Mouse (Mus musculus) embryo, embryonic 10.5 days (tissue): ENCODE results near the gene Syk.

Source experiments
- DNase-seq: peaks from one replicate; pipeline ENCODE4 v3.0.0-alpha.2; 2015; ENCODE audit warnings: low spot score

Syk gene

DNA sequence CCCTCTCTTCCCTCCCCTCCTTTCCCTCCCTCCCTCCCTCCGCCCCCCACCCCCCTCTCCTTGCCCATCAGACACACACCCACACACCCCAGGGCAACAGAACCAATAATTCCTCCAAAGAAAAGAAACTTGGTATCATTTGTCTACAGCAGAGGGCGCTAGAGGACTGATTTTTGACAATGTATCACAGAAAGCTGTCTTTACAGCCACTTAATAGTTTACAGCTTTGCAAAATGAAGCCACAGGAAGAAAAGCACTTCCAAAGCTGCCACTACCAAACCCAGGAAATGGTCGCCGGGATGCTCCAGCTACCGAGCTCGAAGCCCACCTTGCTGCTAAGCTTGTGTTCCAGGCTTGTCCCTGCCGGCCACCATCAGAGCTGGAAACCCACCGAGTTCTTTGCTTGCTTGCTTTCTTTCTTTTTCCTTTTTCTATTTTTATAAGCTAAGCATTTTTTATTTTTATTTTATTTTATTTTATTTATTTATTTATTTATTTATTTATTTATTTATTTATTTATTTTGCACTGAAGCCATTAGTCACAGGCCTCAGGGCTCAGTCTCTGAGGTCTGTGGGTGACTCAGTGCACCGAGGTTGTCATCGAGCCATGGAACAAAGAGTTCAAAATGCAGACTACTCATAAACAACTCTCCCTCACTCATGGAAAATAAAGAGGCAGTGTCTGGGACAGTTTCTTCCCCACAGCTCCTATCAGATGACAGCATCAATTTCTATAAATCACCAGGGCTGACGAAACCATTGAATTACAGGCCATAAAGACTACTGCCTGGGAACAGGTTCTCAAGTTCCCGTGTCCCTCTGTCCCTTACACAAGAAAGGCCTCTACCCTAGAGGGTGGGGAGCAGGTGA lies 68.6 kb downstream of the Syk start:
- DNase-seq = peak; percentile 91

GRCm38 (mm10) chr13:52652253-52652628 lies 69.3 kb downstream of the Syk start:
- no peak for DNase-seq

GRCm38 (mm10) chr13:52654081-52654829 lies 71.3 kb downstream of the Syk start:
- DNase-seq = no peak

DNA sequence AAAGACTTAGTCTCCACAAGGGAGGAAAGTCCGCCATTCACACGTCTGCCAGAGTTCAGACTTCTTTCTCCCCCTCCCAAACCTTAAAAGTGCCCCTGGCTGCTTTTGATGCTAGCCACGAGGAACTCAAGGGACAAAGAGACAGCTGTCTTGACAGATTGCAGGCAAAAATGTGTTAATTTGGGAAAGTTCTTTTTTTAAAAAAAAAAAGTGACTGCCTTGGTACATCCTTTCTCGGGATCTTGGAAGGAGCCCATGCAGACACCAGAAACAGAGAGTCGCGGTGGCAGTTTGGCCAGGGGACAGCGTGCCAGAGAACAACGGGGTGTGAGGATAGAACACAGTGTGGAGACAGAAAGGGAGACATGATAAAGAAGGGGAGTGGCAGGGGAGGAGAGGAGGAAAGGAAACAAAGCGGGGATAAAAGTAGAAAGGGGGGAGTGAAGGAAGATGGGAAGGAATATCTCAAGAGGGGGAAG lies 71.9 kb downstream of the Syk start:
- no peak for DNase-seq

DNA sequence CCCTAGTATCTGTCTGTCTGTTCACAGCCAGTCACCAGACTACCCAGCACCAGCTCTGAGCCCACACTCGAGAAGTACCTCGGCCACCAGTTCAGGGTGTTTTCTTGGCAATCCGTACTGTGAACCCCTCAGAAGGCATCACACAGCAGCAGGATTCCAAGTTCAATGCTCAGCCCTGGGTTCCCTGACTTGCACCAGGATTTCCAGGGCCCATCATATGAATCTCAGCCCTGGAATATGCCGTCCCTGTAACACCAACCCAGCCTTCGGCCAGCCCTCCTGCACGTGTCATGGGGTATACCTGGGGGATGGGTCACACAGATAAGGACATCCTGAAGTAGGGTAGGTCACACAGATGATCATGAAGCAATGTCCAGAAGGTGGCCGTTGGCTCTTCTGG lies 75.0 kb downstream of the Syk start:
- DNase-seq = no peak

DNA sequence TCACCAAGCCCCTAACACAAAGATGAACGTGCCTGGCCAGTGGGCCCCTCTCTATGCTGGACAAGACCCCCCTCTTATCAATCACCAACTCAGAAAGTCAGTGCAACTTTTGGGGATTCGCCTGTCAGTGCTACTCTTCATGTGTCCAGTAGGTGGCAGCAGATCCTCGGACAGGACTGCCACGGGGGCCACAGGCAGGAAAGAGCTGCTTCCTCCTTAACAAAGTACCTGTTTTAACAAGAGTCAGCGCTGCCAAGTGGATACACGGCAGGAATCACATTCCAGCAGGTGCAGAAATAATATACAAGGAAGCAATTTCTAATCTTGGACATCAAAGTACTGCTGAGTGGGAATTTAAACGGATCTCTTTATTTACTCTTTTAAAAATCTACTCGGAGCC lies 75.5 kb downstream of the Syk start:
- DNase-seq = peak; percentile 79

- DNase-seq = no peak
These were observed 76.2 kb downstream of the Syk start for GRCm38 (mm10) chr13:52659171-52659665.

DNA sequence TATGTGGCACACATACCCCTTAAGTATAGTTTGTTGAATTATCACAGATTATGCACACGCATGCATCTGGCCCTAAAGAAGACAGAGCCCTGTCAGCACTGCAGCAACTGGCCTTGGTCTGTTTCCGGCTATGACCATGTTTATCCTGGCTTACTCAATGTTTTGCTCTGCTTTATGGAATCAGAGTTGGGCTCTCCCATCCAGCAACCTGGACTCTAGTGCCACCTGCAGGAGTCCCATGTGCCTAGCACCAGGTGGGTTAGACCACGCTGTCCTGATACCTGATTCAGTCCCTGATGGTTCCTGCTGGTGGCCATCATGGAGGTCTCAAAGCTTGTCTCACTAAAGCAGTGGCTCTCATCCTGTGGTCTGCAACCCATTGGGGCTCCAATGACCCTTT lies 86.9 kb downstream of the Syk start:
- DNase-seq = no peak

- no peak for DNase-seq
These were observed 90.3 kb downstream of the Syk start for GRCm38 (mm10) chr13:52673272-52673671.

- no peak for DNase-seq
These were observed 90.9 kb downstream of the Syk start for GRCm38 (mm10) chr13:52673856-52674255.

- DNase-seq = no peak
These were observed 91.9 kb downstream of the Syk start for GRCm38 (mm10) chr13:52674839-52675238.

- no peak for DNase-seq
These were observed 92.7 kb downstream of the Syk start for GRCm38 (mm10) chr13:52675526-52676294.

DNA sequence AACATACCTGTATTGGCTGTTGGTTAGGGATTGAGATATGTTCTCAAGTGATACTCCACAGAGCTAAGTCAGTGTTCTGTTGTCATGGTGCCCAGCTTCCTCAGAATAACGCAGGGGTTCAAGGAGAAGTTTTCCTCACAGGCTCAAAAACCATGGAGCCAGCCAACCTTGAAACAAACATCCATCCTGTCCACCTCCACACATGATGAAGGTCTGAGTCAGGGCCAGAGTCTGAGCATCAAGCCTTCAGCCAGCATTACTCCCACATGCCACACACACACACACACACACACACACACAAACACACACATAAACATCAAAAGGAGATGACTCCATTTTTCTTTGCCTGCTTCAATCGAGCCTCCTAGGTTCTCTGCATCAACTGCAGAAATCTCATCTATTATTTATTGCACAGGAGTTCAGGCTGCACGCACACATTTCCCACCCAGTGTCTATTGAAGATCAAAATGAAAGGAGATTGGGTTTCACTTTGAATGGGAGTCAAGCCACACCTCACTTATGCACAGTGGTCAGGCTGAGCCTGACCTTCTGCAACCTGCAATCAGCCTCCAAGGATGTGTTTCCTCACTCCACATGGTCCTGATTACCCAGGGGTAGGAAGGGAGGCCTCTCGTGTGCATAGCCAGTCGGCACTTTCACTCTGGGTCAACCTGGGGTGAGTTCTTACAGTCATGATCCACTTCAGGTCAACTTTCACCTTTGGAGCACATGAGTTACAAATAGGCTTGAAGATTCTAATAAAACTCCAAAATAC lies 93.9 kb downstream of the Syk start:
- peak; percentile 50 for DNase-seq

DNA sequence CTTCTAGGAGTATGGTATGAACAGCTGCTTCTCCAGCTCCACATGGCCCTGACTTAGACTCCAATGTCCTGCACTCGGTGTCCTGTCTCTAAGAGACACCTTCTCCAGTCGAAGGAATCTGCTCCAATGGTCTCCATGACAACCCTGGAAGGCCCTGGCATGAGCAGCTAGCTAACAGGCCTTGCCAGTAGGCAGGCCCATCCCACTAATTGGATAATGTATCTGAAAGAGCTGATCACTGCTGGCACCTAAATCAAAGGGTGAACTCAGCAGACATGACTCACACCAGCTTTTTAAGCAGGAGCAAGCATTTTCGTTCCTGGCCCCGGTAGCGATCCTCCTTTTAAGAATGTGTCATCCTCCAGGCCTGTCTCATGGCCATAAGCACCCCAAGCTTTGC lies 96.9 kb downstream of the Syk start:
- DNase-seq = no peak

DNA sequence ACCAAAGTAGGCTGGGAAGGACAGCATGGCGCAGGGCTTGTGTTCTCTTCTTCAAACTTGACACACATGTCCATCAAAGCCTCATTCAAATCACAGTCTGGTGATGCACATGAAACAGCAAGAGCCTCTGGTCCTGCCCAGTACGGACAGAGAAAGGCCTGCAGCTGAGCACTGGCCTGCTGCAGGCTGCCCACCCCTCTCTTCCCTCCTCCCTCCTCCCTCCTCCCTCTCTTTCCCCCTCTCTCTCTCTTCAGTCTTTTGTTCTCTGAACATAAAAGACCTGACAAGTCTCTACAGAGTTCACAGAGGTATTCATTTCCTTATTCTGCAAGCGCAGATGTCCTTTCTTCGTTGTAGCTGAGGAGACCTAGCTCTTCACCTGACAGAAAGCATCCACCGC lies 99.1 kb downstream of the Syk start:
- DNase-seq = peak; percentile 38

DNA sequence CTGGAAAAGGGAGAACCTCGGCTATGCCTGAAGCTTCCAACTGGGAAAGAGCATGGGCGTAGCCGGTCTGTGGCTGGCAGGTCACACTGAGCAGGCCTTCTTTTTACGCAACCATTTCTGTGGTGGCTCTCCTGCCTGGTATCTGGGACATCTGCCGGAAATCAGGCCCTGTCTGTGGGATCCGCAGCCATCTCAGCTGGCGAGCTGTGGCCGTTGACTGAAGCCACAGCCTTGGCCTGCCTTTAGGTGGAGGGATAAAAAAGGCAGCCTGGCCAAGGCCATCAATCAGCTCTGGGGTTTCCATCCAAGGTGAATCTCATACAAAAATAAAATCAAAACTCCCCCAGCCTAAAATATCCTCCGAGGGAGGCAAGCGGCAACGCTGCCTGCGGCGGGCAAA lies 107.5 kb downstream of the Syk start:
- no peak for DNase-seq

- no peak for DNase-seq
These were observed 109.3 kb downstream of the Syk start for GRCm38 (mm10) chr13:52692311-52692710.

DNA sequence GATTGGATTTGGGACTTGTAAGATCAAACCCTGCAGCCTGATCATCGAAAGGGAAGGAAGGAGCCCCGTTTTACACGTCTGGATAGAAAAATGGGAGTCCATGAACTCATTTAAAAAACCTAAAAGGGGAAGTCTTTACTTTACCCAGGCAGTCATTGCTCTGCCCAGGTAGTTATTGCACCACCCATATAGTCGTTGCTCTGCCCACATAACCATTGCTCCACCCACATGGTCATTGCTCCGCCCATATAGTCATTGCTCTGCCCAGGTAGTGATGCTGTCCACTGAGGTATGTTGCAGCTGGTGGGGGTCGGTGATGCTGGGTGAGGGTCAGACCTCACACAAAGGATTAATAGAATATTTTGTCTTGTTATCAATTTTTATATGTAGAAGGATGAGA lies 111.9 kb downstream of the Syk start:
- no peak for DNase-seq
